Mouse (Mus musculus) liver, adult 2 months (tissue): ENCODE measurements around the gene Mafg.

Source experiments
- CTCF ChIP-seq: fragments of 200-500 bp; IDR thresholded peaks from 2 replicates; pipeline ENCODE4 v1.5.1; 2011; ENCODE audit warnings: low read depth, low read length, control low read depth
- POLR2A ChIP-seq: fragments of 200-500 bp; IDR thresholded peaks from 2 replicates; pipeline ENCODE4 v1.6.1; 2011; ENCODE audit warnings: low read length, control low read depth; ENCODE audit not compliant: insufficient read depth; ENCODE audit errors: extremely low read depth

GRCm38 (mm10) chr11:120624680-120625111 lies 8.7 kb downstream of the Mafg start:
- TF ChIP-seq CTCF (no peak), POLR2A (peak; percentile 82)
